Mouse (Mus musculus) activated CD4-positive, CD25-positive, alpha-beta regulatory T cell (primary cell): ENCODE results near the gene Prdm4. TPM values are rescaled to one million over a fixed set of nuclear protein-coding genes. Genes with fewer than 3 reads are reported as not detected.

Experiments
- polyA plus RNA-seq, 2 experiments: library from polyadenylated mRNA; unstranded; fragments of 100-300 nt; shearing (Covaris generic); gene quantifications; one replicate each; pipeline ENCODE4 v1.2.1; 2017

Prdm4 gene
- polyA plus RNA-seq, result 10 to 100 TPM; 22.6 to 25.4 TPM

DNA sequence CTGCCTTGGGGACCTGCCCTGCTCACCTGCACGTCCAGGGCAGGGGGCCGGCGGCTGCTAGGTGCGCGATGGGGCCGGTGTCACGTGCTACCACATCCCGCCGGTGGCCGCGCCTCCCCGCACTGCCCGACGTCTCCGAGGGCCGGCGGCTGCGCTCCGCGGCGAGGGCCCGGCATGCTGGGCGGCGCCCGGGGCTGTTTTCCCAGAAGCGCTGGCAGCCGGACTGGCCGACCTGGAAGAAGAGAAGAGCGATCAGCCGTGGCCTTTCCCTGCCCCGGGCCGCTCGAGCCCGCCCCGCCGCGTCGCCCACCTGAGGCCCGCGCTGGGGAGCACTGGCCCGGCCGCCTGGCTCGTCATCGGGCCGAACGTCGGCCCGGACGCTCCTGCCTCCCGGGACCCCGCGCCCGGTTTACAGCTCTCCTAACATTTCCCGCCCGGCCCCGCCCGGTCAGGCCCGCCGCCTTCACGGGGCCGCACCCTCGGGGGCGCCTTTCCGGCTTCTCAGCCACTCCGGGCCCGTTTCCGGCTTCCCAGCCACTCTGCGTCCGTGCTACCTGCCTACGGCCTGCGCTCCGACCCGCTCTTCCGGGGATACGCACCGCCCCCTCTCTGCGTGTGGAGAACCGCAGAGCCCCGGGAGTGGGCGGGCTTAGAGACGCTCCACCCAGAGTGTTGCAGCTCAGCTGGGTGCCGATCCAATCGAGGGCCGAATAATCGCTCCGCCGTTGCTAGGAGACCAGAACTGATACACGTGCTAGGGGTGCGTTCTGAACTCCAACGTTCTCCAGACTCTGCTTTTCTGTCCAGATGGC lies at the start of gene Prdm4:
TSS of gene Prdm4 (minus strand) at position 645 of the 812 bp plus-strand sequence.

DNA sequence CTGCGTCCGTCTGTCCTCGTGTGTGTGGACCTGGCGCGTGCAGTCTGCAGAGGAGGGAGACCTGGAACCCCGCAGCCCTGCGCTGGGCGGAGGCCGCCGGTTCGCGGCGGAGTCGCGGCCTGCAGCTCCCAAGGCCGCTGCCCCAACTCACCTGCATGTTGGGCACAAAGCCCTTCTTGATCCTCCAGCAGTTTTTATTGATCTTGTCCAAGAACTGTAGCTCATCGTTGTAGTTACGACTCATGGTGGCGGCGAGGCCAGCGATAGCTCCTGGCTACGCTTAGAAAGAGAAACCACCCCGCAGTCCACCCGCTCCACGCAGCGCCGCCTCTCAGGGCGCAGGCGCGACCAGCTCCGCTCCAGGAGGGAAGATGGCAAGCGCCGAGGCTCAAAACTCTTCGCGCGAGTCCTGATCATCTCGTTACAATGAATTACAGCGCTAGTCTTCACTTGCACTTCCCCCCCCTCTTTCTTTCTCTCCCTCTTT lies 40.6 kb upstream of the Prdm4 start, which contains the start of gene Rtcb:
TSS of gene Rtcb (minus strand) at position 360 of the 487 bp plus-strand sequence.

DNA sequence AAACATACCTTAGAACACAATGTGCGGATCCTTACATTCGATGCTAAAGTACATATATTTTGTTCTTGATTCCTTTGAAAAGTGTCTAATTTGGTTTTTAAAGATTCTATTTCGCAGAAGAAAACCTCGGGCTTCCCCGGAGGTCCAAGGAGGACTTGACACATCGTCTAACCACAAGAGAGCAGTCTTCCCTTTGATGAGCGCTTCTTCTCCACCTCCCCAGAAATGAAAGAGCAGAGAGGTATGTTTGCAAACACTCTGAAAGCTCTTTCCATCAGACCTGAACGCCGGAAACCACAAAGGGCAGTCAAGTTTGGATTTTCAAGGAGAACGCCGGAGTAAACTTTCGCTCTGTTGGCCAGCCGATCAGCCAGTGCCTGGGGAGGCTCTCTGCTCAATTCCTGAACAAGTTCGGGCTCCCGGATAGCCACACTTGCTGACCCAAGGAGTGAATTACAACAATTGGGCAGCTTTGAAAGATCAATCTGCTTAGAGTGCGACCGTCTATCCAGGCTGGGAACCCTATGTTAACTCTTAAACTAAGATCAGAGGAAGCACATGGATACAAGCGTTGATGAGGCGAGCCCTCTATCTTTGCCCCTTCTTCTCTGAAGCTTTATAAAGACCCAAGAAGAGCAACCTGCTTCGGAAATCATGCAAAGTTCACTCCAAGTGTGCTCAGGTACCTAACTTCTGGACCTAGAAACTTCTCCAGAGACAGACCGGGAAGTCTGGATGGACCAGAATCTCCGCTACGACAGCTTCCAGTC lies 10.9 kb upstream of the Prdm4 start, which contains the start of gene Ascl4:
TSS of gene Ascl4 (plus strand) at position 6 of the 770 bp plus-strand sequence.

Other genes starting within 250 kb of the Prdm4 start
- gene Pwp1, start 87.6 kb downstream of the Prdm4 start, polyA plus RNA-seq, result 10 to 100 TPM; 41.5 to 64.8 TPM
- gene Ascl4, start 10.5 kb upstream of the Prdm4 start, polyA plus RNA-seq, result under 1 TPM; 0.39 to 0.47 TPM
- gene Rtcb, start 40.7 kb upstream of the Prdm4 start, polyA plus RNA-seq, result 100 to 1,000 TPM; 110 to 140 TPM
- gene Bpifc, start 94.8 kb upstream of the Prdm4 start, polyA plus RNA-seq, result under 1 TPM in 1 of 2 experiments, not detected in 1; 0.16 TPM
- gene Fbxo7, start 104.8 kb upstream of the Prdm4 start, polyA plus RNA-seq, result 10 to 100 TPM; 45.2 to 52.7 TPM